Mouse (Mus musculus): ENCODE measurements at regions not wholly inside any gene's neighbourhood (a gene's known extent, or its start where the extent isn't known, plus 50 kb on each side); places are given as distances from the start of the nearest gene placed in this dataset.

DNA sequence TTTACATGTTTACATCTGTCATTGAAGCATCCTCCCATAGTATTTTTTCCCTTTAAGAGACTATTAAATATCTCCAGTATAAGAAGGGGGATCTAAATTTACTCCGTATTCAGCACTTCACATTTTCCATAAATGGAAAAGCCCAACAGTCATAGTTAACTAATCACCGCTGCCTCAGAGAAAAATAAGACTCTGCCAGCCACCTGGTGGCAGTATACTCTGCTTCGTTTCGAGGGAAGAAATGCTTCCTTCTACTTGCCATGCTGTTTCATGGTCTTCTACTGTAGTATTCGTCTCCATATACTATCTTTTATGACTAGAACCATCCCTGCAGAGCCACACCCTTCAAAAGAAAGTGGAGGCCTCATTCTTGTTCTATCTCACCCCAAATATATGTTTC is 52.0 kb upstream of the Tro start:
- peak; percentile 55 for DNase-seq (ENCODE audit: low read depth, low spot score)
- no peak overlapping the region for H3K9ac ChIP-seq (ENCODE audit: control insufficient read depth, low read depth, low read length, poor library complexity, severe bottlenecking)
- no peak overlapping the region for H3K27ac ChIP-seq (ENCODE audit: control insufficient read depth, low read depth, low read length)
- H3K79me2 ChIP-seq (ENCODE audit: control insufficient read depth, insufficient read depth, low read length, poor library complexity), result no peaks in the 10 kb centered on the region
- no peaks in the 10 kb centered on the region for H3K36me3 ChIP-seq (ENCODE audit: control insufficient read depth in 1 of 2, insufficient read depth in 2 of 2, low read length in 2 of 2)
- H3K9me3 ChIP-seq (replicated peaks; ENCODE audit: insufficient read depth, low read length), result no peaks in the 10 kb centered on the region
- H3K4me3 ChIP-seq (ENCODE audit: control insufficient read depth in 1 of 2, insufficient read depth in 1 of 2, low read depth in 2 of 2, low read length in 2 of 2), result no peak overlapping the region
- TF ChIP-seq MAZ (IDR thresholded peaks at IDR 0.05; ENCODE audit: low read depth, low read length) (no peak), SIN3A (IDR thresholded peaks at IDR 0.05; ENCODE audit: low read length) (no peak), TCF12 (IDR thresholded peaks at IDR 0.05; ENCODE audit: low read depth, low read length) (no peak), POLR2A (IDR thresholded peaks at IDR 0.05; ENCODE audit: control insufficient read depth in 1 of 2, insufficient read depth in 1 of 2, low read depth in 1 of 2, low read length in 2 of 2, poor library complexity in 1 of 2) (no peak), EP300 (IDR thresholded peaks at IDR 0.05; ENCODE audit: low read depth in 1 of 2, low read length in 2 of 2) (no peak), NRF1 (IDR thresholded peaks at IDR 0.05; ENCODE audit: insufficient read depth, low read depth, low read length, poor library complexity, severe bottlenecking) (no peak), ELF1 (IDR thresholded peaks at IDR 0.05; ENCODE audit: low read depth, low read length) (no peak), USF2 (IDR thresholded peaks at IDR 0.05; ENCODE audit: borderline replicate concordance in 1 of 2, insufficient read depth in 1 of 2, low read depth in 1 of 2, low read length in 2 of 2) (no peak), BHLHE40 (IDR thresholded peaks at IDR 0.05; ENCODE audit: borderline replicate concordance, low read depth, low read length) (no peak), SMC3 (IDR thresholded peaks at IDR 0.05; ENCODE audit: low read depth, low read length) (peak; percentile 69), GABPA (IDR thresholded peaks at IDR 0.05; ENCODE audit: low read depth, low read length) (no peak), ZNF384 (IDR thresholded peaks at IDR 0.05; ENCODE audit: low read depth, low read length) (no peak), KAT2A (conservative IDR thresholded peaks at IDR 0.05; ENCODE audit: low read depth, low read length) (no peak), CTCF (IDR thresholded peaks at IDR 0.05 in 2 of 3, conservative IDR thresholded peaks at IDR 0.05 in 1 of 3; ENCODE audit: control insufficient read depth in 1 of 3, insufficient read depth in 1 of 3, low read depth in 2 of 3, low read length in 3 of 3, poor library complexity in 1 of 3, severe bottlenecking in 1 of 3) (peak; percentile 33 to 70 (median 38)), RAD21 (IDR thresholded peaks at IDR 0.05; ENCODE audit: low read depth, low read length) (peak; percentile 54), TAL1 (IDR thresholded peaks at IDR 0.05; ENCODE audit: low read length) (no peak), CHD1 (IDR thresholded peaks at IDR 0.05; ENCODE audit: low read depth, low read length) (no peak), MYB (IDR thresholded peaks at IDR 0.05; ENCODE audit: low read depth, low read length) (no peak), UBTF (IDR thresholded peaks at IDR 0.05; ENCODE audit: borderline replicate concordance, insufficient read depth, low read depth, low read length) (no peak), ZC3H11A (IDR thresholded peaks at IDR 0.05; ENCODE audit: low read depth, low read length) (0 out of 2 replicates have a peak, but pooled peaks have one; percentile 19), POLR2AphosphoS2 (IDR thresholded peaks at IDR 0.05; ENCODE audit: low read length) (no peak), MYC (IDR thresholded peaks at IDR 0.05; ENCODE audit: low read depth, low read length) (no peak), NELFE (IDR thresholded peaks at IDR 0.05; ENCODE audit: low read depth, low read length) (no peak)
- H3K4me1 ChIP-seq (ENCODE audit: control insufficient read depth in 1 of 2, insufficient read depth in 2 of 2, low read length in 2 of 2), result no peaks in the 10 kb centered on the region
- no peaks in the 10 kb centered on the region for H3K27me3 ChIP-seq (ENCODE audit: control insufficient read depth in 1 of 2, insufficient read depth in 2 of 2, low read length in 2 of 2)

Data from MEL (cell line).